In genomic region chr12:11611656-11612055, GRCm38 (mm10) we compare ENCODE assay signal across 21 mouse cellular contexts.
"Had no signal": no experiment of that assay in that cellular context is flagged by ENCODE, and none has a peak within 500 bp of the region (broad histone marks: within the 10 kb centered on the region; RNA-seq: fewer than 3 reads in every experiment).

No protein-coding gene starts in this region.

- H3K36me3 ChIP-seq: limb, embryonic 10.5 days; limb, embryonic 13.5 days; midbrain, embryonic 12.5 days; midbrain, embryonic 15.5 days; neural tube, embryonic 12.5 days; neural tube, embryonic 15.5 days had no signal

- H3K4me1 ChIP-seq: limb, embryonic 10.5 days; limb, embryonic 13.5 days; midbrain, embryonic 12.5 days; midbrain, embryonic 15.5 days; neural tube, embryonic 12.5 days; neural tube, embryonic 15.5 days had no signal

- H3K9ac ChIP-seq: limb, embryonic 13.5 days; liver, embryonic 14.5 days; liver, postnatal 0 days; lung, embryonic 14.5 days; midbrain, embryonic 12.5 days; midbrain, embryonic 15.5 days; neural tube, embryonic 12.5 days; neural tube, embryonic 15.5 days had no signal

- ATAC-seq: inflammation-experienced regulatory T-cells, adult 6 months; intestine, embryonic 16.5 days; liver, postnatal 0 days; lung, postnatal 0 days; midbrain, embryonic 15.5 days had no signal

- H3K4me2 ChIP-seq: limb, embryonic 13.5 days; lung, embryonic 14.5 days; midbrain, embryonic 12.5 days; midbrain, embryonic 15.5 days; neural tube, embryonic 12.5 days; neural tube, embryonic 15.5 days had no signal

- H3K27me3 ChIP-seq: limb, embryonic 13.5 days; midbrain, embryonic 12.5 days; midbrain, embryonic 15.5 days; neural tube, embryonic 12.5 days; neural tube, embryonic 15.5 days had no signal

- H3K9me3 ChIP-seq: limb, embryonic 10.5 days; limb, embryonic 13.5 days; midbrain, embryonic 12.5 days; midbrain, embryonic 15.5 days; neural tube, embryonic 12.5 days; neural tube, embryonic 15.5 days had no signal

- H3K4me3 ChIP-seq: limb, embryonic 10.5 days; limb, embryonic 13.5 days; midbrain, embryonic 12.5 days; midbrain, embryonic 15.5 days; neural tube, embryonic 12.5 days; neural tube, embryonic 15.5 days had no signal

- H3K27ac ChIP-seq: limb, embryonic 10.5 days; limb, embryonic 13.5 days; liver, embryonic 14.5 days; macrophage; midbrain, embryonic 12.5 days; midbrain, embryonic 15.5 days; neural tube, embryonic 12.5 days; neural tube, embryonic 15.5 days had no signal

- DNase-seq: kidney, adult 18-20 months; kidney, adult 9 months; kidney, postnatal 14 days; kidney, postnatal 4 days; liver; liver, postnatal 0 days; lung, embryonic 14.5 days; right cerebral cortex, postnatal 25 days; thymus, adult 2 months; thymus, postnatal 25 days had no signal
